Mouse (Mus musculus) c-Kit-positive CD71-negative TER-119-negative erythroid progenitor cells, embryonic 14.5 days (primary cell): ENCODE results near the gene Ric1.

Source experiments
- DNase-seq: peaks from one replicate; pipeline ENCODE4 v3.0.0-alpha.2; 2013; ENCODE audit warnings: low read depth

Ric1 gene

DNA sequence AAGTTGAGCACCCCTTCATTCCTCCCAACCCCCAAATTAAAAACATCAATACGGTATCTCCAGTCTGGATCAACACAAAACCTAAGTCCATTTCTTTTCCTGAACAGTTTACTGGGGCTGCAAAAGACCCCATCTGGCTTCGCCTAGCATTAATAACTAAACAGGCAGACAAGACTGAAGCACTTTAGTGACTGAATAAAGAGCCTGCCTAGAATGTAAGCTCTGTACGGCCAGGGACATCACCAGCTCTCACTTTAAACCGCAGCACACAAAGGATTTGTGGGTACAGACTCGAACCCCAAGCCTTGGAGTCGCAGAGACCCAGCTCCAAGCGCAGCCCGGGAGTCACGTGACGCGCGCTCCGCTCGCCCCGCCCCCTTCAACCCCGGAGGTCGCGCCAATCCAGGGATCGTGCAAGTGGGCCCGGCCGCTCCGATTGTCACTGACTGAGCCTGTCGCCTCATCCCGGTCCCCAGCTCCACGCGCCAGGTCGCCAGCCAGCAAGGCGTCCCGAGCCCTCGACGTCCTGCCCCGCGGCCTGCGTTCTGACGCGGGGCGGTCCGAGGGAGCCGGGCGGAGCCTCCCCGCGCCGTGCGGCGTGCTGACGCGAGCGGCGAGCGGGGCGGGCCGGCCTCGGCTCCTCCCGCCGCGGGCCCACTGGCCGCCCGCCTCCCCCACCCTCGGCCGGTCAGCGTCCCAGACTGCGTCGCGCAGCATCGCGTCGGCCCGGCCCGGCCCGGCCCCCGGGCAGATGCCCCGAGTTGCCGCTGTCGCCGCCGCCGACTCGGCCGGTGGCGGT, at the start of gene Ric1:
Ric1 (plus strand) TSS at position 646 of the 799 bp plus-strand sequence.
- peak; percentile 53 for DNase-seq

GRCm38 (mm10) chr19:29472424-29472823, 49.7 kb upstream of the Ric1 start:
- no peak for DNase-seq

DNA sequence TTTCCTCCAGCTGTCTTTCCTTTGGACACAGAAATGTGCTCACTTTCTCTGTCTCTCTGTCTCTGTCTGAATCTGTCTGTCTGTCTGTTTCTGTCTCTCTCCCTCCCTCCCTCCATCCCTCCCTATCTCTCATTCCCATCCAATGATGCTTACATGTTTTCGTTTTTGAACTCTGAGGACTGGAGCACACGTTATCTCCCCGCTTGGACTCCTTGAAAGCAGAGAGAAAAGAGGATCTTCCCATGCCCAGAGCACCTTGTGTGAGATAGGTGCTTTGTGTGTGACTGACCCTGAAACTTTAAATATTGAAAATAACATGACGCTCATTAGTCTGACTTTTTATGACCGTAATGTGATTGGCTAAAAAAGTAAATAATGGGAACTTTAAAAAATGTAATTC, 49.1 kb upstream of the Ric1 start:
- DNase-seq, result no peak

DNA sequence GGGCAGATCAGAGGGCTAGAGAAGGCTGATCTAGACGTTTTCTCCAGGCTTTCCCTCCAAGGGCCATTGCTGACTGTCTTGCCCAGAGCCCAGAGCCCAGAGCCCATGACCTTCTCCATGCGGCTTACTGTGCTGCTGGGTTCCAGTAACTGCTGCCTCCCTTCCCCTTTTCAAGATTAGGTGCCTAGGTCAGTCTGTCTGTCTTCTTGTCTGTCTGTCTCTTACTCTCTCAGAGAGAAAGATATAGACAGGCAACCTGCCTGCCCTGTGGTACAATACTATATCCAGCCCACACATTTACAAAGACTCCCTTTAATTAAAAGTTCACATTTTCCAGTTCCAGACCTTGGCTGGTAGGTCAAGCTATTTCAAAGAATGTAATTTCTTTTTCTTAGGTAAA, 47.3 kb upstream of the Ric1 start:
- no peak for DNase-seq

DNA sequence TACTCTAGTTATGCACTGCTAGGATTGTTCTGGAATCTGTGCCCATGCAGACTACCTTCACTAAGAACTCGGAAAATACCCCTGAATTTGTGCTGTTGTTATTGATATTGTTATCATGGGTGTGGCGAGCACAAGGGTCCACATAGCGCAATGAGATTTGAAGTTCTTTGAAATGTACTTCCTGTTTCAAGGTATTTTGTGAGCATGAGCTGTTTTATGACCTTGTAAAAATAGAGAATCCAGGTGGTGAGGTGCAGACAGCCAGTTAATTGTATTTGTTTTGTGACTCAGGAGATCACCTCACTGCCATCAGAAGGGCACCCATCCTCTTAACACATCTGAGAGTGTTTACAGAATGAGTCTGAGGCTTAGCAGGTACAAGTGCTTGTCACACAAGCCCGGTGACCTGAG, 46.9 kb upstream of the Ric1 start:
- no peak for DNase-seq

DNA sequence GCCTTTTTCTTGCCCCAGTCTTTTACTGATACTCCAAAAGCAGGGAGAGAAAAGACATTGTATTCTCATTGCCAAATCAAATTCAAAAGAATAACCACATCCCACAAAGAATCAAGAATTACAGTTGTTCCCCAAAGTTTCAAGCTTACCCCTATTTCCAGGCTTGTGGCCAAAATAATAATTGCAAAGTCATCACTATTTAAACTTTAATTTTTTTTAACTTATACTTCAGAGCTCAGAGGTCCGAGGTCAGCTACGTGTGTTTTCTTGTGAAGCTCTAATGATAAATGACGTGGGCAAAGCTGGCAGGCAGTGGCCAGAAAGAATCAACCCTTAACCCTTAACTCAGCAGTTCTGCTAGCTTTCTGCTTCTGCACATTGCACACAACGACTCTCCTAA, 43.5 kb upstream of the Ric1 start:
- DNase-seq, result no peak

- DNase-seq, result no peak
These were observed 40.5 kb upstream of the Ric1 start for GRCm38 (mm10) chr19:29481578-29481977.

- DNase-seq, result no peak
These were observed 39.9 kb upstream of the Ric1 start for GRCm38 (mm10) chr19:29482148-29482547.

GRCm38 (mm10) chr19:29482637-29483036, 39.4 kb upstream of the Ric1 start:
- no peak for DNase-seq

- DNase-seq, result no peak
These were observed 38.7 kb upstream of the Ric1 start for GRCm38 (mm10) chr19:29483386-29483785.

DNA sequence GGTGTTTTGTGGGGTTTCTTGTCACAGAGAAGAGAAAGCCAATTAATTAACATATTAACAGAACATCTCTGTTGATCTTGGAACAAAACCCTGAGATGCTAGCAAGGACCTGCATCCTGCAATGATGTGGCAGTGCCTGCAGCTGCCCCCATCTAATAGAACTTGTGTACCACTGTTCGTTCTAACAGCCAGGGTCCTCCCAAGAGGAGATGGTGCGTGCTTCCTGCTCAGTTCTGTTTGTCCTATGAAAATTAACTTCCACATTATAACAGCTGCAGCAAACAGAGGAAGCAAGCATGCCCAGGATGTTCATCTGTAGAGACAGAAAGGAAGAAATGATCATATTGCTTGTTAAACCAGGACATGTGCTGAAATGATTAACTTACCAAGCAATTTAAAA, 37.5 kb upstream of the Ric1 start:
- DNase-seq, result no peak

DNA sequence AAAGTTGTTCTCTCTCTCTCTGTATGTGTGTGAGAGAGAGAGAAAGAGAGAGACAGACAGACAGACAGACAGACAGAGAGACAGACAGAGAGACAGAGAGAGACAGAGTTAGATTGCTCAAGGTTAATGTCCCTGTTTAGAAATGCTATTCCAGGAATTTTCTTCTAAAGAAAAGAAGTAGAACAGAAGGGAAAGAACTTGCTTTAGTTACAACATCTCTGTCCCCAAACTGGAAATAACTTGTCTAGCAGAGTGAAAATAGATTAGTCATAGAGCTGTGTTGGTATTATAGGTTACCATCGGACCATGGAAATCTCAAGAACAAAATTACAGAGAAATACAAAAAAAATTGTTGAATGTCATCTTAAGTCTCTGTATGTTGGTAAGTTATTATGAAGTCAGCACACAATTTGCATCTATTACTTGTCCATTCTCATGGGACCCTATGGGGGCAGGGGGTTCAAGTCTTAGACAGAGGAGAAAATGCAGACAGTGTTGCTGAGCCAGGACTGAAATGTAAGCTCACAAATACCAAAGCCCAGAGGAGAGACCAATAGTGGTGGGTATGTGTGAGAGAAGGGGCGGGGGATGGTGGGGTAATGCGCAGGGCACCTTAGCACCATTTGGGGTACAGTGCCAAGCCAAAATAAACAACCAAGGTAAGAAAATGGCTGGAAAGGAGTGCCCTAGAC, 36.7 kb upstream of the Ric1 start:
- DNase-seq, result no peak

DNA sequence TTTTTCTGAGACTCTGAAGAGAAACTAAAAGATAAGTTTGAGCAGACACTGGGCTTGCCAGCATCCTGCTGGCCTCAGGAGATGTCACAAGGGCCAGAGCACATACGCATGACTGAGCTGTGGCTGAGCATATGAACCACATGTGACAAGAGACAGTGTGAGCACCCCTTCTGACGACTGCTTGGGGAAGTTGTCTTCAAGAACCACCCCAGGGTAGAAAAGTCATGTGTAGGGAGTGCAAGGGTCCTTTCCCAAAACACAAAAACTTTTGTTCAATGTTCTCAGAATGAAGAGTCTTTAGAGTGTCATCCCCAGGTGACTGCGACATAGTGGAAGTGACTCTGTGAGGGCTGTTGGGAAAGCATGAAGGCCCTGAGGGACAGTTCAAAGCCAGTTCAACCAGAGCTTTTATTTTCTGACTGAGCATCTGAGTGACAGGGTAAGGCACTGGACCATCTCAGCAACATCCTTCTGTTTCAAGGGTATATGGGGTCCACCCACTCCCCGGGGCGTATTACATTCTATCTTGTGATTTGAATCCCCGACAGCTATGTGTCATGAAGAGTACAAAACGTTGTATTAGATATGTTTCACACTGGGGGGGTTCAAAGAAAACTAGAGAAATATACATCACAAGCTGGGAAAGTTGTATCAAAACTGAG, 35.4 kb upstream of the Ric1 start:
- no peak for DNase-seq

GRCm38 (mm10) chr19:29487326-29488072, 34.6 kb upstream of the Ric1 start:
- DNase-seq, result no peak

DNA sequence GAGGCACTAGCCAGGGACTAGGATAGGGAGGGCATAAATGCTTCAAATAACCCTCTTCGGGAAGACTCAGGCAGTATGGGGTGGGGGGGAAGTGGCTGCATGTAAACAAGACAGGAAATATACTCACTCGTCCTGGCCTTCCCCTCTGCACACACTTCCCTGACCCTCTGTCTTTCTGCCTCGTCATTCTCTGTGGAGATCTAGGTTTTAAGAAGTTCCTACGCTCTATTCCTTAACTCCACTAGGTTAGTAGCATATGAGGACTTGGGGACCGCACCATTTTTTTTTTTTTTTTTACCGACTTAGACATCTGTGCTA, 34.0 kb upstream of the Ric1 start:
- no peak for DNase-seq

- DNase-seq, result no peak
These were observed 33.7 kb upstream of the Ric1 start for GRCm38 (mm10) chr19:29488420-29488819.

- no peak for DNase-seq
These were observed 32.2 kb upstream of the Ric1 start for GRCm38 (mm10) chr19:29489785-29490284.

DNA sequence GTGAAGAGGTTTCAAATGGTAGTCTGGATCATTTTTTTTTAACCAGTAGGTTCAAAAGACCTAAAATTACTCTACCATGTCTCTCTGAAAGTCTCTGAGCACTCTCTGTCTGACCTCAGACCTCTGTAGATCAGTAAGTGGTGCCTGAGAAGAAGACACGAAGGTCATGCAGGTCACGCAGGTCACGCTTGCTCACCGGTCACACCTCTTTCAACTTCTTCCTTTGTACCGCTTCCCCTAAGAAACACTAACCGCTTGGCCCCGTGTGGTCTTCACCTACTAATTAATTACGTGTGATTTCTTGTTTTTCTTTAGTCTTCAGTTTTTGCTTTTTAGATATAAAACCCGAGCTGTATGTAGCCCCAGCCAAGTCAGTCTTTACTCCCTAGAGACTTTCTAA, 30.6 kb upstream of the Ric1 start:
- DNase-seq, result no peak

- no peak for DNase-seq
These were observed 27.6 kb upstream of the Ric1 start for GRCm38 (mm10) chr19:29494454-29494853.

GRCm38 (mm10) chr19:29496001-29496597, 26.0 kb upstream of the Ric1 start:
- DNase-seq, result no peak

GRCm38 (mm10) chr19:29496786-29497557, 25.1 kb upstream of the Ric1 start:
- no peak for DNase-seq
